Mouse (Mus musculus): ENCODE measurements at regions not wholly inside any gene's neighbourhood (a gene's known extent, or its start where the extent isn't known, plus 50 kb on each side); places are given as distances from the start of the nearest gene placed in this dataset.

DNA sequence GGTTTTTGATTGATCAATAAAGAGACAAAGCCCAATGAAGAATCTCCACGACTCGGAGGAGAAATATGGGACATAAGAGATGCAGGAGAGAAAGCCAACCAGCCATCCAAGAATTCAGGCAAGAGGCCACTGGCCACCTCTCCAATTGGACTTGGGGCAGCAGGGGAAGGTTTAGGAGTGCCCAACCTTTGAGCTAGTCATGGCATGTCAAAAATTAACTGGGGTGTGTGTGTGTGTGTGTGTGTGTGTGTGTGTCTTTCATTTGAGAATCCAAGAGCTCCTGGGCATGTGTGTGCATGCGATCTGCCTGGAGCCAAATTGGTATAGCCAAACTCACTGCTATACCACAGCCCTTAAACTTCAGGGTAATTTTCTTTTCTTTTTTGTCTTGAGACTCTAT, 51.6 kb upstream of the Cecr2 start:
- DNase-seq (ENCODE audit: low spot score) = no peak

DNA sequence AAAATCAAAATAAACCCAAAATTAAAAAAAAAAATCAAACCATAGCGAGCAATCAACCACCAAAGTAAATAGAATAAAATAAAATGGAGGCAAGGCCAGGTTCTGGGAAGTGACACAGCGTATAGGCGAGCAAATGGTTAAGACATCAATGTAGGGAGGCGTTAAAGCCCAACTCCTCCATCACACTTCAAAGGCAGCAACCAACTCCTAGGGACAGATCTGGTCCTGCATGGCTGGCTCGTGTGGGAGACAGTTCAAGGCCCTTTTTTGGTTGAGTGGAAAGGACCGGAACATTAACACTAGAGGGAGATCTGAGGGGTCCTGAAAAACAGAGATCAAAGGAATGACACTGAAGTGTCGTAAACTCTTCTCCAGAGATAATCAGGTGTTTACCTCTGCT, 53.8 kb upstream of the Cecr2 start:
- no peak for DNase-seq (ENCODE audit: low spot score)

DNA sequence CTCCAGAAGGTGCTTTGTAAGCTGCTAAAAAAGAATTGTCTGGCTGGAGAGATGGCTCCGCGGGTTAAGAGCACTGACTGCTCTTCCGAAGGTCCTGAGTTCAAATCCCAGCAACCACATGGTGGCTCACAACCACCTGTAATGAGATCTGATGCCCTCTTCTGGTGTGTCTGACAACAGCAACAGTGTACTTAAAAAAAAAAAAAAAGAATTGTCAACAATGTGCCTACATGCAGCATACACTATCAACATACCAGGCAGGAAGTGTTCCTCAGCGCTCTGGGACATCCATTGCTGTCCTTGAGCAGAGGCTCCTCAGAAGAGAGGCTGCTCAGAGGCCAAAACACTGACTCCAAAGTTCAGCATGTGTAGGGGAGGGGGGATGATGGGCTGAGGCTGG, 56.3 kb upstream of the Cecr2 start:
- no peak for DNase-seq (ENCODE audit: low spot score)

DNA sequence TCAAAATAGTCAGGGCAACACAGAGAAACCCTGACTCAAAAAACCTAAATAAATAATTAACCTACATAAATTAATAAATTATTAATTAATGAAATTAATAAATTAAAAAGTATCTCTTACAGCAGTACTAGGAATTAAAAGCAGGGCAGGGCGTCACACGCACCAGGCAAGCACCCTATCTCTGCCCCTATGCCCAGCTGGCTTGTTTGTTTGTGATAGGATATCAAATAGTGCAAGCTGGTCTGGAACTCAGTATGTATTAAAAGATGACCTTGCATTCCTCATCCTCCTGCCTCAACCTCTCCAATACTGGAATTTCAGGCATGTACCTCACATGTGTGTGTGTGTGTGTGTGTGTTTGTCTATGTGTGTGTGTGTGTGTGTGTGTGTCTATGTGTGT, 60.7 kb upstream of the Cecr2 start:
- no peak for DNase-seq (ENCODE audit: low spot score)

DNA sequence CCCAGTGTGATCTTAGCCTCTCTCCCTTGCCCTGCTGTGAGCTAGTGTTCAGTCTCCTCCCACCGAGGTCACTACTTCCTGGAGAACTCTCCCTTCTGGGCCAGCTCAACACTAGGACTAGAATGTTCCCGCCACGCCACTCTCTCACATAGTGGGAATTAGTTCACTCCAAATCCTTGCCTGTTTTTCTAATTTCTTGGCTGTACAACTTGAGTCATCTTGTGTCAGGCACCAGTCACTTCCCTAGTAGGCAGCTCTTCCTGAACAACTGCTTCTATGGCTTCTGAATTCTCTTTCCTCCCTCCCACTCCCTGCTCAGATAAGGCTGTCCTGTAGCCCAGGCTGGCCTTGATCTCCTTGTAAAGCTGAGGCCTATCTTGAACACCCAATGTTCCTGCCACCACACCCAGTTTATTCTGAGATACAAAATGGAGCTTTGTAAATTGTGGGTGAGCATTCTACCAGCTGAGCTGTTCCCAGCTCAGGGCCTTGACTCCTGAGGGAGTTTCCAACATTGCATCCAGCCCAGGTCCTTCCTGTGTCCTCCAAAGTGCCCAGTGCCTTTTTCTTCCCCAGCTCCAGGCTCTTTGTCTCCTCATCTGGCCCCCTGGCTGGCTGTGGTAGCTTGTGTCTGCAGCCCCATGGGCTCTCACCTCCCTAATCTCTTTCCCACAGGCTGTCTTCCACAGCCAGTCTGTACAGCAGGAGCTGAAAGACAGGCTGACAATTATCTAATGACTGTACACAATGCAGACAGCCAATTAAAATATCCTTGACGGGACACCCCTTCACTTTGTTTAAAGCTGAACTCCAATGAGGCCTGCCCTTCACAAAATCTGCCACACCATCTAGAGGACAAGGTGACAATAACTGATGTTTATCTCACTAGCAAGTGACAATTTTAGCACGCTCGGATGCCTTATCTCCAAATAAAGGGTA, 61.9 kb upstream of the Cecr2 start:
- DNase-seq (ENCODE audit: low spot score) = no peak

DNA sequence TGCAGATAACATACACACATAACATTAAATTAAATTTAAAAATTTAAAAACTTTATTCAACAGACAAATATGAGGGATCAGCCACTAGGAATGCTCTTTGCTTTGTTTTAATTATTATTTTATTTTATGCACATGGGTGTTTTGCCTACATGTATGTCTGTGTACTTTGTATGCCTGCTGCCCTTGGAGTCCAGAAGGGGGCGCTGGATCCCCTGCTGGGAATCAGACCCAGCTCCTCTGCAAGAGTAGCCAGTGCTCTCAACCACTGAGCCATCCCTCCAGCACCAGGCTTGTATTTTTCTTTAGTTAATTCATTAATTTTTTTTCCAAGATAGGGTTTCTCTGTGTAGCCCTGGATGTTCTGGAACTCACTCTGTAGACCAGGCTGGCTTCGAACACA, 62.7 kb upstream of the Cecr2 start:
- DNase-seq (ENCODE audit: low spot score) = peak; percentile 44

DNA sequence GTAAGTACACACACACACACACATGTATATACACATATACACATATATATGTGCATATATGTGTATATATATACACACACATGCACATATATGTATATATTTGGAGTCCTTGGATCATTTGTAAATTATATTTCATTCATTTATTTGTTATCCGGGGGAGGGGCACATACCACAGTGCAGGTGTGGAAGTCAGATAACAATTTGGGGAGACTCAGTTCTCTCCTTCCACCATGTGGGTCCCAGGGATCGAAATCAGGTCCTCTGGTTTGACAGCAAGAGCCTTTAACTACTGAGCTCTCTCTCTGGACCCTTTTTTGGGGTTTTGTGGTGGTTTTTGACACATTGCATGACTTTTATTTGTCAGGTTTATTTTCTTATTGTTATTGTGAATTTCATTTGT, 65.8 kb upstream of the Cecr2 start:
- DNase-seq (ENCODE audit: low spot score) = no peak

DNA sequence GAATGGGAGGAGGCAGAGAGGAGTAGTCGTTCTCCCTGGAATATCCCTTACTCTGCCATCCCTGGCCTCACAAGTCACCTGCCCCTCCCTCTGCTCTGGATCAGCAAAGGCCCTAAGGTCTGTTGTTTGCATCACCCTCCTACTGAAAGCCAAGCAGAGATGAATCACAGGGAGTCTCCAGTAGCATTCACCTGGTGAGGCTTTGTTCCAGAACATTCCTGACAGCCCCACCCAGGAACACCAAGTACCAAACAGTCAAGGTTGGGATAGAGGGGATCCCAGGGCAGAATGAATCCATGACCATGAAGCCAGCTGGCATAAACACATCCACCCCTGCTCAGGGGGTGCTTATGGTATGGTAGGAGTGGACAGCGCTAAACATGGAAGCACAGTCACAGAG, 67.4 kb upstream of the Hdhd5 start:
- no peak for DNase-seq (ENCODE audit: low spot score)

DNA sequence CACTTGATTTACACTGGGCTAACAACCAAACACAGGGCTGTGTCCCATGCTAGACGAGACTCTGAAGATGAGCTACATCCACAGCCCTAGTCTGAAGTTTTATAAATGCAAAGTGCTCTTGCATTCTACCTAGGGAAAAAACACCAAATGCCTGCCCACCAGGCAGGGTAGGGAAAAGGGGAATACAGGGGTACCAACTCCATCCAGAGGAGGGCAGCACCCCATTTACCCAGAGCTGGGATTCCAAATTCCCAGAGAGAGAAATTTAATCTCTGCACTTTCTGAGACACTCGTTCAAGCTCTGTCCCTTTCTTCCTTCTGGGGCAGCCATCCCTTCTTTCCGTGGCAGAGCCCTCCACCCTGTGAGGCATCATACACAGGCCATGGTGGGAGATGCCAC, 66.8 kb upstream of the Hdhd5 start:
- no peak for DNase-seq (ENCODE audit: low spot score)

DNA sequence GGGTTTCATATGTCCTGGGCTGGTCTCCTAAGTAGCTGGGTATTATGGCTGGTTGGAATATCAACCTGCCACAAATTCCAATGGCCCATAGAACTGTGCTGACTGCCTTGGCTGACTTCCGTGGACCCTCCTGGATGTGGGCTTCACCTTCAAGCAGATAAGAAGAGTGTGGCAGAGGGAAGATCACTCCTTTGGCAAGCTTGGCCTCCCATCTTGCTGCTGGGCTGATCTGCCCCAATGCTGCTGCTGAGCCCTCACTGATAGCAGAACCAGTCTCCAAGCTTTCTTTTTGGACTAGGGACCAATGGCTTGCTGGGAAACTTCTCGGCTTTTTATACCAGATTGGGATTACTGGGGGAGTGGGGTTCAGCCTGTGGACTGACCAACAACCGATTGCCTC, 65.6 kb upstream of the Hdhd5 start:
- no peak for DNase-seq (ENCODE audit: low spot score)

DNA sequence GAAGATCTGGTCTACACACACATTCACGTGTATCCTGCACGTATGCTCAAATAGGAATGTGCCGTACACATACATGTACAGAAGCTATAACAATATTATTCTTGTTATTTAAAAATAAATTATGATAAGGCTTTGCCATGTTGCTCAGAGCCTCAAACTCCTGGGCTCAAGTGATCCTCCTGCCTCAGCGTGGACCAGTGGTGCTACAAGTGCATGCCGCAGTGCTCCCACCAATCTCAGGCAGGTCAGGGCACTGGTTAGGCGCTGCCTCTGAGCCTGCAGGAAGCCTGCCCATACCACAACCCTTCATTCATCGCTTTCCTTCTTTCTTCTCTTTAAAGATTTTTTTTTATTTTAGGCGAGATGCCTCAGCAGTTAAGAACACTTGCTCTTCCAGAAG, 63.3 kb upstream of the Hdhd5 start:
- DNase-seq (ENCODE audit: low spot score) = no peak

DNA sequence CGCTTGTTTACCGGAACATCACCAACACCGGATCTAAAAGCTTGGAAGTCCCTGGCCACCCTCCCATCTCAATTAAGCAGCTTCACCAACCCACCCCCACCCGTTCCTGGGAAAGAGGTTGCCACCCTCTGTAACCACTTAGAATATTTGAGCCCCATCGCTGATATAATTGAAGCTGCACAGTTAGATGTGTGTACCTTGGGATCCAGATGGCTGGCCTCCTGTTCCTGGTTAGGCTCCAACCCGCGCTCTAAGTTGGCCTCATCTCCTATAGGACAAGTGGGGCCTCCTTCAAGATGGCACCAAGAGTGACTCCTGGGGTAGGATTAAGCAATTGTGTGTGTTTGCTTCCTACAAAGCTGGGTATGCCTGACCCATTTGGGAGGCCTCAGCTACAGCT, 61.6 kb upstream of the Hdhd5 start:
- DNase-seq (ENCODE audit: low spot score) = no peak

DNA sequence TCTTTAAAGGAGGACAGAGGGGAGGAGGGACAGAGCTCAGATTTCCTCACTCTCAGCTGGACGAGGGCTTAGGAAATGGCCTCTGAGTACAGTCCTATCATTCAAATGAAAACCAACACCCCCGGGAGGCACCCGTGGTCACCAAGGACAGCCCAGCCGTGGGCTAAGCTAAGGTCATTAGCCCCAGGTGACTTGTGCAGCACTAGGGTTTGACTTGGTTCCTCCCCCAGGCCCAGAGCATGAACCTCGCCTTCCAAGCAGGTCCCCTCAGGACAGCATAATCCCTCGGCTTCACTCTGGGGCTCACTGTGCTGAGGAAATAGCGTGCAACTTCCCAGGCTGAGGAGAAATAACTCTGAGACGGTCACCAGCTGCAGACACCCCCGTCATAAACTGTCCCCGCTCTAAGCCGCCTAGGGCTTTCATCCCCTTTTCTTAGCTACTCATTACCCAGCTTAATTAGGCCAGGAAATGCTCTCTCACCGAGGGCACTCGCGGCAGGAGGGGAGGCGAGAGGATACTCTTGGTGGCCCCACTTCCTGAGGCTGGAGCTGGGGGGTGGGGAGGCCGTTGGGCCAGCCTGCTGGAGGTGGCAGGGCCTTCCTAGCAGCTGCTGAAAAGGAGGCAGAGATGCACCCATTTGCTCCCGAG, 61.0 kb upstream of the Hdhd5 start:
- DNase-seq (ENCODE audit: low spot score) = peak; percentile 37

DNA sequence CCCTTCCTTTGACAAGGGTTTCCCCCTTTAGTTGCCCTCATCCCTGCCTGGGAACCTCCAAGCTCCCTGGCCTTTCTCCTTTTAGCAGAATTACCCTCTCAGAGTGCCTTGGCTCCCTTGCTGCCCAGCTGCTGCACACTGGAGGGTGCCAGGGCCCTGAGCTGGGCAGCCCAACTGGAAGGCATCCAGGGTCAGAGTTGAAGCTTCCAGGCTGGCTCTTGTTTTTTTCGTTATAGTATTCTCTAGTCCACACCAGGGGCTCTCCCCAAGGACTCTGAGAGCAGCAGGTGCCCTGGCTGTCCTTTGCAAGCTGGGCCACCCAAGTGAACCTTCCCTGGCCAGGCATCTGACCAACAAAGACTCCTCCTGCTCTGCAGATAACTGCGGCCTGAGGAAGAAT, 59.1 kb upstream of the Hdhd5 start:
- no peak for DNase-seq (ENCODE audit: low spot score)

DNA sequence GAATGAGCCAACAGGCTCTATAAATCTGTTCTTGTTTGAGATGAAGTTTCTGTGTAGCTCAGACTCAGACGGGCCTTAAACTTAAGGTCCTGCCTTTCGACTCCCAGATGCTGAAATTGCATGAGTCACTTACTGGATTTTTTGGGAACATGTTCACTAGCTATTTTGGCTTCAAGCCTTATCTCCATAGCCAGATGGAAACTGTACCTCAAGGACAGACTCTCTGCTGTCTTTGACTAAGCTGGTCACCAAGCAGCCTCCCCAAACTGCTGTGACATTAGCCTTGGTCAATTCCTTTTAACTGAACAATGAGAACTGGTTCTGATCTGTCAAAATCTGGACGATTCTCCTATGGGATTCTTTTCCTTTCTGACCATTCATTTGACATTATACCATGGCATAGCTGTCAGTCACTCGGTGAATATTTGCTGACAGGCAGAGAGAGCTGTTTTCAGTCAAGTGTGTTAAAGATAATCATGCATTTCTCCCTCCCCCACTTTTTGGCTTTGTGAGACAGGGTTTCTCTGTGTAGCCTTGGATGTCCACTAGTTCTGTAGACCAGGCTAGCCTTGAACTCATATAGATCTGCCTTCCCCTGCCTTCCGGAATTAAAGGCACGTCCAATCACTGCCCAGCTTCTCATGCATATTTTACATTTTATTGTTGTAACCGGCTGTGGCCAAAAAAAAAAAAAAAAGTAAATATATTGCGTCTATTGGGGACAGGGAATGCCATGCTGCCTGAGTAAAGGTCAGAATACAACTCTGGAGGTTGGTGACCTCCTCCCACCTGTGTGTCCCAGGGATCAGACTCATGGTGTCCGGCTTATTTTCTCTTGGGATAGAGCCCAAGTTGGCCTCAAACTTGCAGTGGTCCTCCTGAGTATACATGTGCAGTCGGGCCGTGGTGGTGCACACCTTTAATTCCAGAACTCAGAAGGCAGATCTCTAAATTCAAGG, 57.9 kb upstream of the Hdhd5 start:
- DNase-seq (ENCODE audit: low spot score) = no peak

DNA sequence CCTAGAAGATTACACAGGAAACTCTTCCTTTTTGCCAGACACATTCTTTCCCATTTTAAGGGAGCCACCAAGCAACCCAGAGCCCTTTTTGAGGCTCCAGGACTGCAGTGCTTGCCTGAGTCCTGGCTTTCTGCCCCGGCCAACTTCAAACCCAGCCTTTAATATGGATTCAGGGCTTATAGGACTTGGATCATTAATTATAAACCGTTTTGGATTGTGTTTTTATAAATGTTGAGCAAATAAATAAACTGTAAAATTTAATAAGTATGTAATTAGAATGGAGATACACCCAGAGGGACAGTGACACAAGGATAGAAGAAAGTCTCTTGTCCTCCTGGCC, 54.8 kb upstream of the Hdhd5 start:
- no peak for DNase-seq (ENCODE audit: low spot score)

DNA sequence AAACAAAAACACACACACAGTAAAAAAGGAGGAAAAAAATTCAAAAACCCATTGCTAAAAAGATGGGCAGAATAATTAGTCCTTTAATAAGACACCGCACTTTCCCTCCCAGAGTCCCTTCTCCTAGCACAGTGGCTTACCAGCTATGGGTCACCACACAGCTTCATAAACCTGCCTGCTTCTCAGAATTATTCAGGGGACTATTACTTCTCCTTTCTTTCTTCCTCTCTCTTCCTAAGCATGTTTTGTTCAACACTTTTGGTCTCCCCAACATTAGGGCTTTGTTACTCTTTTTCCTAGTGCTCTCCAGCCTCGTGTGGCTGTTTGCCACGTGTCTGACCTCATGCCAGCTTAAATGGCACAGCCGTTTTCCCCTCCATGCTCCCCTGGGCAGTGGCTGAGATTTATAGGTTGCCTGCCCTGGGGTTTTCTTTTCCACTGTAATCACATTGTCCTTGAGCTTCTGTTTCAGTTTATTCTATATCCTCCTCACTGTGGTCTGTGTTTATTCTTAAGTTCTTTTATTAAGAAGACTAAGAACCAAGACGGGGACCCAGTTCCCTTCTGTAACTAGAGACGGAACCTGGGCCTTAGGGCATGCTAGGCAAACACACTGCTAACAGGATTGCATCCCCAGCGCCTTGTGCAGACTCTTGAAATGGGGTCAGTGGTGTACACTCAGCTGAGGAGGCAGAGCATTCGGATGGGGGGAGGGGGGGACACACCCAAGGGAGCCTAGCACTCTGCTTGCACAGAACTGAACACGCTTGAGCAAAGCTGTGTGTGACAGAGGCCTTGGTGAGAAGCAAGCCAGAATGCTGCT, 54.2 kb upstream of the Hdhd5 start:
- no peak for DNase-seq (ENCODE audit: low spot score)

DNA sequence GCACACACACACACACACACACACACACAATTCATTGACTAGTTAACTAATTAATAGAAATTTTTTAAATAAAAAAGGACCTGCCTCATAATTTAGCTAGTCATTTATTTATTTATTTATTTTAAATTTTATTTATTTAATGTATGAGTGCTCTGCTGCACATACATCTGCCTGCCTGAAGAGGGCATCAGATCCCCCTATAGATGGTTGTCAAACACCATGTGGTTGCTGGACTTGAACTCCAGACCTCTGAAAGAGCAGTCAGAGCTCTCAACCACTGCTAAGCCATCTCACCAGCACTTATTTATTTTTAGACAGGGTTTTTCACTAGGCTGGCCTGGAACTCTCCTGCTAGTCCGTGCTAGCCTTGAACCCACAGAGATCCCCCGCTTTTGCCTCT, 50.6 kb upstream of the Hdhd5 start:
- no peak for DNase-seq (ENCODE audit: low spot score)

Data from thymus, postnatal 0 days (tissue).